Mouse (Mus musculus) intestine, postnatal 0 days (tissue): ENCODE measurements around the gene H3f3a. TPM values are rescaled to one million over a fixed set of nuclear protein-coding genes. Genes with fewer than 3 reads are reported as not detected.

Experiments used
- ATAC-seq: fragments of 200-750 bp; cut with Nextera tagmentation; 2 replicates; pipeline ENCODE4 v1.8.0; 2017; ENCODE audit warnings: mild to moderate bottlenecking, moderate TSS enrichment, moderate library complexity
- H3K27ac ChIP-seq: fragments of 300-500 bp; sonication (generic); 2 replicates; pipeline ENCODE4 v1.5.1; 2014; ENCODE audit warnings: mild to moderate bottlenecking, low read depth, low read length, moderate library complexity
- H3K27me3 ChIP-seq: fragments of 300-500 bp; sonication (generic); replicated peaks from 2 replicates; pipeline ENCODE4 v1.6.1; 2014; ENCODE audit warnings: low read length, mixed read lengths; ENCODE audit not compliant: control insufficient read depth, insufficient read depth
- H3K36me3 ChIP-seq: fragments of 300-500 bp; sonication (generic); 2 replicates; pipeline ENCODE4 v1.6.1; 2014; ENCODE audit warnings: mild to moderate bottlenecking, moderate library complexity; ENCODE audit not compliant: control insufficient read depth, insufficient read depth
- H3K4me1 ChIP-seq: fragments of 300-500 bp; sonication (generic); replicated peaks from 2 replicates; pipeline ENCODE4 v1.6.1; 2014; ENCODE audit warnings: antibody characterized with exemption, low read length, mixed read lengths; ENCODE audit not compliant: control insufficient read depth, insufficient read depth
- H3K4me2 ChIP-seq: fragments of 300-500 bp; sonication (generic); replicated peaks from 2 replicates; pipeline ENCODE4 v1.6.1; 2014; ENCODE audit warnings: low read depth, mild to moderate bottlenecking, moderate library complexity
- H3K4me3 ChIP-seq: fragments of 300-500 bp; sonication (generic); 2 replicates; pipeline ENCODE4 v1.5.1; 2014; ENCODE audit warnings: low read depth, low read length
- H3K9ac ChIP-seq: fragments of 300-500 bp; sonication (generic); 2 replicates; pipeline ENCODE4 v1.6.1; 2014; ENCODE audit warnings: mild to moderate bottlenecking, low read depth, low read length
- H3K9me3 ChIP-seq: fragments of 300-500 bp; sonication (generic); 2 replicates; pipeline ENCODE4 v1.6.1; 2016; ENCODE audit warnings: mixed run types; ENCODE audit not compliant: control insufficient read depth
- CTCF ChIP-seq: sonication (generic); IDR thresholded peaks from 2 replicates; pipeline ENCODE4 v1.5.1; 2016; ENCODE audit warnings: low read depth, mild to moderate bottlenecking, control low read depth, antibody characterized with exemption, moderate library complexity
- WGBS: fragments of 180-500 bp; shearing (Covaris S2); extraction: QIAGEN DNeasy Blood & Tissue Kit; methylation state at CpG from one replicate; pipeline ENCODE4 v1.1.7; 2014; 5-methylcytosine and 5-hydroxymethylcytosine counted together
- polyA plus RNA-seq: library from polyadenylated mRNA; unstranded; fragments of >200 nt; fragmentation: Nextera tagmentation; extraction: Ambion mirVana; gene quantifications from 2 replicates; pipeline ENCODE4 v1.2.1, GENCODE M21; 2015

The H3f3a gene
- polyA plus RNA-seq, 1 experiment from 2014 or later = 1,104 TPM

GRCm38 (mm10) chr1:180778941-180779340, 34.8 kb downstream of the H3f3a start:
- Histone ChIP-seq H3K4me1 (peaks cover 19% of the 10 kb centered on the region; the same call in 1 of the 2 replicates), H3K4me3 (peak overlapping the region; percentile 48; the same call in 1 of the 2 replicates), H3K36me3 (no peaks in the 10 kb centered on the region), H3K9me3 (no peaks in the 10 kb centered on the region), H3K27me3 (no peaks in the 10 kb centered on the region), H3K4me2 (peak overlapping the region; percentile 74), H3K9ac (peak overlapping the region; percentile 67; the same call in 1 of the 2 replicates), H3K27ac (peak overlapping the region; percentile 96)
- WGBS = 65% methylated on average over 10 of the region's 10 CpGs
- no peak for TF ChIP-seq CTCF
- ATAC-seq = no peak

DNA sequence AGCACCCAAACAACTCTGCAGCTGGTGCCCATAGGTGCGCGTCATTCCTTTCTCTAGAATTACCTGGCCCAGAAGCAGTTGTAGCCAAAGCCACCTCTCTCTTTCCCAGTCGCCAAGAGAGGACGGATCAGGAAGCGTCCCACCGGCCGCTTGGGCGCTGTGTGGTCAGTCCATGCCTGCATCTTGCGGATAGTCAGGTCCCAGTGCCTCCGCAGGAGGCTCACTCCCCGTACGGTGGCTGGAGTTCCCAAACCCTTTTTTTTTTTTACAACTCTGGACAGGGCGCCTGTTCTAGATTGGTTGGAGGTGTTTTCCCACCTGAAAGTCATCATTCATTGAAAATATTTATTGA, 35.4 kb downstream of the H3f3a start:
- no peak for ATAC-seq
- TF ChIP-seq CTCF = peak; percentile 20; the same call in 1 of the 2 replicates
- H3K27ac ChIP-seq = peak overlapping the region; percentile 96

DNA sequence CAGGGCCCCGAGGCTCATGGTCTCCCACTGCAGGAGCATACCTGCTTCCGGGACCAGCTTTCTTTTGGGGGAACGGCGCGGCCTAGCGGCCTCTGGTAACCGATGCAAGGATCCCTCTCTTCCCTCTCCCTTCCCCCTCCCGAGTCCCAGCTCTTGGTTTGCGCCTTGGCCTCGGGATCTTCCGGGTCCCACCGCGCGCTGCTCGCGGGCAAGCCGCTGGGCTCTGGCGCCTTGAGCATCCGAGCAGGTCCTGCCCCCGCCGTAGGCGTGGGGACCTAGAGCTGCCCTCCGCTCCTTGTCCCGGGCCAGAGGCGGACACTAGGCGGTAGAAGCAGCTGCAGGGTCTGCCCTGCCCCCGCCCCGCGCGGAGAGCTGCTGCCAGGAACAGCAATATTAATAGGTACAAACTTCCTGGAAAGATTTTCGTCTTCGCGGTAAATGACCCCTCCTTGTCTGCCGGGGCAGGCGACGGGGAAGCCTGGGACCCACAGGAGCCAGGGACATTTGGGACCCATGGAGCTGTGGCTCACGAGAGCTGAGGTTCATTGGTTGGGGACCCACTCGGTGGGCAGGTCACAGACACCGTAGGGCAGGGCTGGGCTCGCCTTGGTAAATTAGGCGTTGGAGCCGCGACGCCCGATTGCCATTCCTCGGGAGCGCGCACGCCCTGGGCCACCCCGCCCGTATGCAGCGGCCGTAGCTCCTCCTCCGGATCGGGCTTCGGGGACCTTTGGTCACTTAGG, 35.9 kb downstream of the H3f3a start:
- peak overlapping the region; percentile 48 for H3K4me3 ChIP-seq
- H3K27me3 ChIP-seq = no peaks in the 10 kb centered on the region
- H3K4me2 ChIP-seq = peak overlapping the region; percentile 74
- peak; percentile 83 for TF ChIP-seq CTCF
- under 1% methylated on average over 56 of the region's 56 CpGs for WGBS
- peak overlapping the region; percentile 67 for H3K9ac ChIP-seq
- H3K4me1 ChIP-seq = peaks cover 12% of the 10 kb centered on the region; the same call in 1 of the 2 replicates
- ATAC-seq = peak; percentile 84
- no peaks in the 10 kb centered on the region for H3K9me3 ChIP-seq
- H3K36me3 ChIP-seq = no peaks in the 10 kb centered on the region
- H3K27ac ChIP-seq = peak overlapping the region; percentile 96

More for the DNA sequence above, 35.4 kb downstream of the H3f3a start:
- WGBS = under 1% methylated on average over 13 of the region's 13 CpGs
- peak overlapping the region; percentile 74 for H3K4me2 ChIP-seq
- H3K4me1 ChIP-seq = peaks cover 15% of the 10 kb centered on the region; the same call in 1 of the 2 replicates
- no peaks in the 10 kb centered on the region for H3K36me3 ChIP-seq
- peak overlapping the region; percentile 67 for H3K9ac ChIP-seq
- no peaks in the 10 kb centered on the region for H3K9me3 ChIP-seq
- no peaks in the 10 kb centered on the region for H3K27me3 ChIP-seq
- peak overlapping the region; percentile 48 for H3K4me3 ChIP-seq

GRCm38 (mm10) chr1:180777289-180777659, 36.5 kb downstream of the H3f3a start:
- TF ChIP-seq CTCF = no peak

GRCm38 (mm10) chr1:180776494-180776893, 37.2 kb downstream of the H3f3a start:
- ATAC-seq = no peak
- no peak overlapping the region for H3K27ac ChIP-seq
- H3K9ac ChIP-seq = no peak overlapping the region
- TF ChIP-seq CTCF = no peak
- H3K4me2 ChIP-seq = no peak overlapping the region
- no peaks in the 10 kb centered on the region for H3K36me3 ChIP-seq
- WGBS = 83% methylated on average over 6 of the region's 6 CpGs
- no peaks in the 10 kb centered on the region for H3K9me3 ChIP-seq
- H3K4me3 ChIP-seq = no peak overlapping the region
- no peaks in the 10 kb centered on the region for H3K27me3 ChIP-seq
- H3K4me1 ChIP-seq = peaks cover 11% of the 10 kb centered on the region; the same call in 1 of the 2 replicates

More at GRCm38 (mm10) chr1:180777289-180777659, 36.5 kb downstream of the H3f3a start:
- 2% methylated on average over 10 of the region's 10 CpGs for WGBS
- Histone ChIP-seq H3K4me2 (peak overlapping the region; percentile 74), H3K4me1 (peaks cover 11% of the 10 kb centered on the region; the same call in 1 of the 2 replicates), H3K9me3 (no peaks in the 10 kb centered on the region), H3K27ac (peak overlapping the region; percentile 96), H3K4me3 (peak overlapping the region; percentile 48), H3K27me3 (no peaks in the 10 kb centered on the region), H3K36me3 (no peaks in the 10 kb centered on the region), H3K9ac (peak overlapping the region; percentile 67)
- ATAC-seq = 0 out of 2 replicates have a peak, but pooled peaks have one; percentile 1

DNA sequence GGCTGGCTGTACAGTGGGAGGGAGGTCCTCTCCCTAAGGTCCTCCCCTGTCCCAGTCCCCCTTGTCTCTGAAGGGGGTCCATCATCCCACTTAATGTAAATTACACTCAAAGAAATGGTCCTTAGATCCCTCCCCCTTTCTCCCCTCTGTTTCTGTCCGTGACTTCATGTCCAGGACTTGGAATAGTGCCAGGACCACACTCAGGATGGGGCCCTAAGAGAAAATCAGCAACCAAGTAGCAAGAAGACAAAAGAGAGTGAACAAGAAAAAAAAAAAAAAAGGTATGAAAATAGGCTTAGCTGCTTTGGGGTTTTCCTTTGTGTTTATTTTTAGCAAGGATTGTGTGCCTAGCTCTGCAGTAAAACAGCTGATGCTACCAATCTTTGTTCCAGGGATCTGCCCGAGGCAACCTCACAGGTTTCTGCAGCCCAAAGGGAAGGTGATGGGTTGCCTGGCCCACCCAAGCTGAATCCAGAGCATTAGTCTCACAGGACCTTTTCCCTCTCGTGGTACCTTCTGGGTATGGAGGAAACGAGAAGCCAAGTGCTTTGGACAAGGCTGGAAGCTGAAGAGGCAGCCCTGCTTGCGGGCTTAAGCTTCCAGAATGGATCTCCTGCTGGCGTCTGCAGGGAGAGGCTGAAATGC, 37.8 kb downstream of the H3f3a start:
- Histone ChIP-seq H3K4me2 (no peak overlapping the region), H3K9ac (no peak overlapping the region), H3K36me3 (no peaks in the 10 kb centered on the region), H3K9me3 (no peaks in the 10 kb centered on the region), H3K27me3 (no peaks in the 10 kb centered on the region), H3K4me3 (no peak overlapping the region), H3K27ac (no peak overlapping the region), H3K4me1 (peaks cover 11% of the 10 kb centered on the region; the same call in 1 of the 2 replicates)
- 56% methylated on average over 6 of the region's 6 CpGs for WGBS
- no peak for TF ChIP-seq CTCF
- ATAC-seq = no peak
